Mouse (Mus musculus) layer of hippocampus, adult 18-20 months (tissue): ENCODE data around the gene Mob4. TPM values are rescaled to one million over a fixed set of nuclear protein-coding genes. Genes with fewer than 3 reads are reported as not detected.
A peak's percentile ranks its signal among the peaks of the same experiment; 100 is the strongest.

Source experiments
- DNase-seq, 2 experiments: peaks; one replicate each; pipeline ENCODE4 v3.0.0; 2022; ENCODE audit warnings: low spot score in 2 of 2
- total RNA-seq, 2 experiments: library from RNA; stranded (reverse); gene quantifications; 2 replicates each; pipeline ENCODE4 v1.2.3; 2021

The Mob4 gene
- total RNA-seq, 2 experiments from 2014 or later: 54.8 to 55.1 TPM

GRCm38 (mm10) chr1:55131424-55132014, 488 bp downstream of the Mob4 start:
- no peak for DNase-seq

DNA sequence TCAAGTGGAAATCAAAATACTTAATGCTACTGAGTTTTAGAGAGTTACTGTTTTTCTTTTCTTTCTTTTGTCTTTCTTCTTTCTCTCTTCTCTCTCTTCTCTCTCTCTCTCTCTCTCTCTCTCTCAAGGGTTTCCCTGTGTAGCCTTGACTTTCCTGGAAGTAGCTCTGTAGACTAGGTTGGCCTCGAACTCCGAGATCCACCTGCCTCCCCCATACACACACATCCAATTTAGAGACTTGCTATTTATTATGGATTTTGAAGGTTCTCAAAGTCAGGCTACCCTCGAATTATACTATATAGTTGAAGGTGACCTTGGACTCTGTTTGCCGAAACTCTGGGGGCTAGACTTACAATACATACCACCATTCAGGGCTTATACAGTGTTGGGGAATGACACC, 1.3 kb downstream of the Mob4 start:
- no peak for DNase-seq

- no peak for DNase-seq
These were observed 2.1 kb downstream of the Mob4 start for GRCm38 (mm10) chr1:55133173-55133572.

DNA sequence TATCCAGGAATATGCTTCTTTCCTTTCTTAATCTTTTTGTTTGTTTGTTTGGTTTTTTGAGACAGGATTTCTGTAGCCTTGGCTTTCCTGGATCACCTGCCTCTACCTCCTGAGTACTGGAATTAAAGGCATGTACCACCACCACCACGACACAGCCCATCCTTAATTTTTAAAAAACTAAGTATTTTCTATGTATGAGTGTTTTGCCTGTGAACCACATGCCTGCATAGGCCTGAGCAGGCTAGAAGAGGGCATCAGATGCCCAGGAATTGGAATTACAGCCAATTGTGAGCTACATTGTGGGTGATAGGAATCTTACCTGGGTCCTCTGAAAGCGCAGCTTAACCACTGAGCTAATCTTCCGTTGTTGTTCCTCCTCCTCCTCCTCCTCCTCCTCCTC, 3.3 kb downstream of the Mob4 start:
- DNase-seq: no peak

DNA sequence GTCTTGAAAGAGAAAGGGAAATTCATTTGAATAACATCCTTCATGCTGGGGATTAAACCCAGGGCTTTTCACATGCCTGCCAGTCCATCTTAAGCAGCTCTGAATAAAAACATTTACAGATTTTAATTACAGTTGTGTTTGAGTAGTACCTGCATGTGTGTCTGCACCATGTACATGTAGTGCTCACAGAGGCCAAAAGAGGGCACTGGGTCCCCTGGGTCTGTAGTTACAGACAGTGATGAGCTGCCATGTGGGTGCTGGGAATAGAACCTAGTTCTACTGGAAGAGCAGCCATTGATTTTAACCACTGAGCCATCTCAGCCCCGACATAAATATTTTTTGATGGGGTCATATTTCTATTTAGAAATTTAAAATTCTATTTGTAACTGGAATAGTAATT, 4.8 kb downstream of the Mob4 start:
- DNase-seq: no peak

- DNase-seq: no peak
These were observed 13.3 kb downstream of the Mob4 start for GRCm38 (mm10) chr1:55144338-55144737.

- DNase-seq: peak; percentile 23 to 72
These were observed 14.5 kb downstream of the Mob4 start for GRCm38 (mm10) chr1:55145556-55145955.

DNA sequence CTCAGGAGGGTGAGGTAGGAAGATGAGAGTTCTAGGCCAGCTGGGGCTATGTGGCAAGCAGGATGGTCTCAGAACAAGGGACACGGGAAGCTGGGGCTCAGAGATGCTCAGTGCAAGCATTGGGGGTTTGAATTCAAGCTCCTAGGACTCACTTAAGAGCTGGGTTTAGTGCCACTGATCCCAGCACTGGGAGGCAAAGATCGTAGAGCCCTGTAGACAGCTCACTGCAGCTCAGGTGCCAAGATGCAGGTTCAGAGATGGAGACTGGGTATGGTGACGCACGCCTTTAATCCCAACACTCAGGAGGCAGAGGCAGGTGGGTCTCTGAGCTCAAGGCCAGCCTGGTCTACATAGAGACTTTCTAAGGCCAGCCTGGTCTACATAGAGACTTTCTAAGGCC, 26.3 kb downstream of the Mob4 start:
- DNase-seq: no peak

- DNase-seq: peak in 1 of 2 experiments; percentile 59
These were observed 27.2 kb downstream of the Mob4 start for GRCm38 (mm10) chr1:55158211-55158610.

DNA sequence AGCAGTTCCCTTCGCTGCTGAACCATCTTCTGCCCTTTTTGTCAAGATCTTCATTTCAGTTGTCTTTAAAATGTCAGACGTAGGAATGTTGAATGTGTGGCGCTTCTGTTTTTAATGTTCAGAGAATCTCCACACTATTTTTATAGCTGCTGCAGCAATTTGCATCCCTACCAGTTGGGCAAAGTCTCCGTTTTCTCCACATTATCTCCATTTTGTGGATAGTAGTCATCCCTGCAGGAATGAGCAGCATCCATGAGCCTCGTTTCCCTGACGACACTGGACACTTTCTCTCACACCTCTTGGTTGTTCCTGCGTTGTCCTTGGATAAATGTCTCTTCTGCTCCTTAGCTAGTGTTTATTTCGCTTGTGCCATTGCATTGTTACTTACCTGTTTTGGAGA, 27.8 kb downstream of the Mob4 start:
- DNase-seq: no peak

GRCm38 (mm10) chr1:55160218-55160617, 29.2 kb downstream of the Mob4 start:
- DNase-seq: no peak

DNA sequence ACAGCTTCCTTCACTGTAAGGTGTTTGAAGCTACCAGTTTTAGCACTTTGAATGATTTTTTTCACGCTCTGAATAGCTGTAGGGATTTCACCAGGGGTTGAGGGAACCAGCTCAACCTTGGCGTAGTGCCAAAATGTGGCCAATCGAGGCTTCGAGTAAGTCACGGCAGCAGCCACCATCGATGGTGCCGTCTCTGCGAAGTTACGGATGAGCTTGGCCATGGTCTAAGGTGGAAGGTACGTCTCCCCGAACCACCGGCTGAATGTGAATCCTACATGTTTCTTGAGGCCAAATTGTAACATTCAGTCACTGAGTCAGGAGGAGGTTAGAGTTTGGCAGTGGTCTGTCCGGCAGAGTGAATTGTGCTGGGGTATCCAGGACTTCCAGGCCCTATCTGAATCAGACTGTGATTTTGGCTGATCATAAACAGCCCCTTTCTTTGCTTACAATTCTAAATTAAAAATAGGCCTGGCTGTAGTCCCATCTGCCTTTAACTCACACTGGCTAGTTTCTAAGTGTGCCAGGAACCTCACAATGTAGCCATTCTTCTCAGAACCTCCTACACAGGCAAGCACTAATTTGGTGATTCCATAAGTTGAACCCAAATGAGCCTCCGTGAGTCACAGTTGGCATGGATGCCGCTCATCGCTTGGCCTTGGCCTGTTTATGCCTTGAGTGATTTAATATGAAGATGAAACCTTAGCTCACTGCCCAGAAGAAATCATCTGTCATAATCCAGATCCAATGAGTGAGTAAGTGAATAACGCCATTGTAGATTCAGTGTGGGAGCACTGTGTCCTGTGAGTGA, 30.0 kb downstream of the Mob4 start:
- DNase-seq: peak; percentile 33 to 68

DNA sequence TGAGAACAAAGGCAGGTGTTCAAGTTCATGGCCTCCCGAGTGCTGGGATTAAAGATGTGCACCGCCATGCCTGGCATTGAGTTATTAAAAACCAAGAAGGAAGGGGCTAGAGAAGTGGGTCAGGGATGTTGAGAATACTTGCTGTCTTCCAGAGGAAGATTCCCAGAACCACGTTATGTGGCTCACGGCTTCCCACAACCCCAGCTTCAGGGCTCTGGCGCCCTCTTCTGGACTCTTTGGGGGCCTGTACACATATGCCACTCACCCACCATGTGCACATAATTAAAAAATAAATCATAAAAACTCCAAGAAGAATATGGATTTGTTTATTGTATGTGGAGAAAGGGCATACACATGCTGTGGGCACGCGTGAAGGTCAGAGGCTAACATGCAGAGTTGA, 30.9 kb downstream of the Mob4 start:
- no peak for DNase-seq

GRCm38 (mm10) chr1:55162781-55163180, 31.8 kb downstream of the Mob4 start:
- DNase-seq: no peak

- DNase-seq: no peak
These were observed 33.0 kb downstream of the Mob4 start for GRCm38 (mm10) chr1:55164005-55164404.

- DNase-seq: no peak
These were observed 36.5 kb downstream of the Mob4 start for GRCm38 (mm10) chr1:55167560-55167959.

- no peak for DNase-seq
These were observed 37.6 kb downstream of the Mob4 start for GRCm38 (mm10) chr1:55168591-55168990.

DNA sequence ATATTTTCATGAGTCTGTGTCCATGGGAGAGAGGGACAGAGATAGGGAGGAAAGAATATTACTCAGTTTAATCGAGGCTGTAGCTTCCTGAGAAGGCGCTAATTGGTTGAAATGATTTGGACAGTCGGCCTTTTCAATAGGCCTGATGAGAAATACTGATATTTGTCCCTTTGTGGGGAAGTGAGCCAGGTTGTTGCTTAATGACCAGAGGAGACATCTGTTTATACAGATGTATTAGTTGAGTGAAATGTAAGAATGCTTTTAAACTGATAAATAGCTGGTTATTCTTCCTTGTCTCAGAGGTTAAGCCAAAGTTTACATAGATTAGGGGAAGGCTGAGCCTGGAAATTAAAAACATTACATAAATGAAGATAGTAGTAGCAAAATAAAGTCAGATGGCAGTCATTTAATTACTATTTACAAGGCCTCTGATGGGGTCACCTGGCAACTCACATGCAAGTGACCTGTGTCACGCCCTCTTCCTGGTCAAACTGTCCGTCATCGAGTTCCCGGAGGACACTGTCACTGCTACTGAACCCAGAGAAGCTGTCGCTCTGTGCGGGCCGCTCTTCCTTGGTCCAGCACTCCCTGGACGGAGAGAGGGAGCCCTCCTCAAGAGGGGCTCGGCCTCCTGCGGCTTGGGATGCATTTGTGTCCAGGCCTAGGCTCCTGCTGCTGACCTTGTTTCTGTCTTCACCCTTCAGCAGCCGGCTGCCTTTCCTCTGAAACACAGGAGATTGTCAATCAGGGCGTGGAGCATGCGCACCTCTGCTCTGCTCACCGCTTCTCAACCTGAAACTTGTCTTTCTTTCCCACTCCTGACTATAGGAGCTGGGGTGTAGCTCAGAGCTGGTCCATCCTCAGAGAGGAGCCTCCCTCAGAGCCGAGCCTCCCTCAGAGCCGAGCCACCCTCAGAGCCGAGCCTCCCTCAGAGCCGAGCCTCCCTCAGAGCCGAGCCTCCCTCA, 40.6 kb downstream of the Mob4 start:
- DNase-seq: no peak

DNA sequence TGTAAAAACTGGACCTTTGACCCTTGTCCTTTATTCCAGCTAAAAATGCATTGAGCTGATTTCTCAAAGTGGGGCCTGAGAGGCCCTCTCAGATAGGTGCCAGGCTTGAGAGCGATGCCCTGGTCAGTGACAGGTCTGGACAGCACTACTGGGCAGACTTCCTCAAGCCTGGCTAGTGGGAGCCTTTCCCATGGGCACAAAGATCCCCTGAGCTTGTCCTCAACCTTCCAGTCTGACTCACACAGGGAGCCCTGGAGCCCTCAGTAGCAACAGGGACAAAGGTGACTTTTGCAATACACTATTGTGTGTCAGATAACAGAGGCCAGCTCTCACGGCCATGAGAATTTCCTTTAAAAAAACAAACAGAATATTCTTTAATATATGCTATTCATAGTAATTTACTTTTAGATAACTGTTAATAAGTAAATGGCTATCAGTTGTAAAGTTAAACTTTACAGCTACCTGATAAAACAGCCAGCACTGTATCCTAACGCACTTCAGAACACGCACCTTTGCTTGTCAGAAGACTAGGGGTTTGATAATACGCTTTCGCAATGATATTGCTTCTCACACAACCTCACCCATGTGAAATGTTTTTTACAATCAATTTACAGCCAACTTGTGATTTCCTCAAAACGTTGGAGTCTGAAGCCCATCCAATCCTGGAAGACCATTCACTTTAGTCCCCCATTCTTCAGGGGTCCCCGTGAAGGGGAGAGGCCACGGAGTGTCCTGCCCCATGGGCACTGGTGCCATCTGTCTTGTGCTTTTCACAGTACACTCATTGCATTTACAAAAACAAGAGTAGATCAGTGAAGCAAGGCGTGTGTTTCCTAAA, 42.9 kb downstream of the Mob4 start:
- DNase-seq: no peak

GRCm38 (mm10) chr1:55174558-55175034, 43.6 kb downstream of the Mob4 start:
- DNase-seq: no peak
